Mouse (Mus musculus): ENCODE measurements around the gene Lipc.

- TF ChIP-seq CTCF (conservative IDR thresholded peaks at IDR 0.05; ENCODE audit: low read length) (no peak), NANOG (IDR thresholded peaks at IDR 0.05; ENCODE audit: borderline replicate concordance, low read length) (no peak), POU5F1 (IDR thresholded peaks at IDR 0.05; ENCODE audit: borderline replicate concordance, low read length) (no peak)
Measured at GRCm38 (mm10) chr9:70829784-70830488, 122.1 kb downstream of the Lipc start.

Data from E14TG2a.4 (cell line).